Mouse (Mus musculus) spleen, postnatal 14 days (tissue): ENCODE measurements around the gene H2-Ab1.

Experiments
- DNase-seq, 2 experiments: peaks; one replicate each; pipeline ENCODE4 v3.0.0; 2021 to 2022; ENCODE audit warnings: low spot score in 2 of 2

The H2-Ab1 gene

DNA sequence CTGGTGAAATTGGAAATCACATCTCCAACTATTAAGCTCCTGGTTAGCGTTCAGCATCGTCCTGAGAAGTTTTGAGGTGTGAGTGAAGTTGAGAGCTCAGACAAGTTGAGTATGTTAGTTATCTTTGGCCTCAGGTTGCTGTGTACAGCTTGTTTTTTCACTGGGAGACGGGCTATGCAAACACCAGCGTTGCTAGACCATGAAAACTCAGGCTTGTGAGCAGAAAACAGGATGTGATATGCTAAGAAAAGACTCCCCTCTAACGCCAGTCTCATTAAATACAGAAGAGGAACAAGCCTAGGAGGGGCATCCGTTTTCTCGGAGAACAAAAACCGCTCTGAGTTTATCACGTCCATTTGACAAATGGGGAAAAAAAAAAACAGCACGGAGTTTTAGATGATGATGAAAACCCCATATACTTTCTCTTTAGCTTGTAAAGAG lies 17.9 kb upstream of the H2-Ab1 start:
- DNase-seq = no peak

DNA sequence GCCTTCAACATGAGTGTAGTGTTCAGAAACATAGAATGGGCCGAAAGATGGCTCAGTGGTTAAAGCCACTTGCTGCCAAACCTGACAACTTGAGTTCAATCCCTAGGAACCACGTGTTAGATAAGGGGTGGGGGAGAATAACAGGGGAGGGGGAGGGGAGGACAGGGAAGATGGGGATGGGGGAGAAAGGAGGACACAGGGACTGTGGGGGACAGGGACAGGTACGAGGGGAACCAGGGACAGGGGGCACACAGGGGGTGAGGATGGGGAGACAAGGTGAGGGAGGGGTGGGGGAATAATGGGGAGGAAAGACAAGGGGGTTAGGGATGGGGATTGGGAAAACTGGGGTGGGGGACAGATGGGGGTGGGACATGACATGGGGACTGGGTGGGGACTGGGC lies 17.1 kb upstream of the H2-Ab1 start:
- DNase-seq = no peak

DNA sequence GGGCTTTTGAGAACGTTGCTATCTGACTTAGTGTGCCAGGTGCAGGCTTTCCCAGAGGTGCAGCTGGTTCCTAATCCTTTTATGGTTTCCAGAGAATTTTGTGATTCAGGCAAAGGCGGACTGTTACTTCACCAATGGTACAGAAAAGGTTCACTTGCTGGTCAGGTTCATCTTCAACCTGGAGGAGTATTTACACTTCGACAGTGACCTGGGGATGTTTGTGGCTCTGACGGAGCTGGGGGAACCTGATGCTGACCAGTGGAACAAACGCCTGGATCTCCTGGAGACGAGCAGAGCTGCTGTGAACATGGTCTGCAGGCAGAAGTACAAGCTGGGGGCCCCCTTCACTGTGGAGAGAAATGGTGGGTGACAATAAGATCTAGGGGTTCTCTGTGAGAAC lies 16.6 kb upstream of the H2-Ab1 start:
- DNase-seq = no peak

DNA sequence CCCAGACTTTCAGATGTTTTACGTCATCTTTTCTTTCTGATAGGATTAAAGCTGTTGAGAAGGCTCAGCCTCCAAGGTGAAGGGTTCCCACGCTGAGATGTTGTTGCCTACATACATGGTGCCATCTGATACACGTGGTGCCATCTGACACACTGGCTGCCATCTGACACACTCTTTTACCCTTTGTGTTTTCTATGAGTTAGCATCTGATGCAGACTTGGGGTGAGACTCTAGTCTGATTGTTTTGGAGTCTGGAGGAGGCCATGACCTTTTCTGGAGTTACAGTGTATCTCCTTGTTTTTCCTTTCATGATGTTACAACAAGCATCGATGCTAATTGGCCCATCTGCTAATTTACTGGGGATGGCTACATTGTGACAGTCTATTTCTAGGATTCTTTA lies 12.8 kb upstream of the H2-Ab1 start:
- no peak for DNase-seq

DNA sequence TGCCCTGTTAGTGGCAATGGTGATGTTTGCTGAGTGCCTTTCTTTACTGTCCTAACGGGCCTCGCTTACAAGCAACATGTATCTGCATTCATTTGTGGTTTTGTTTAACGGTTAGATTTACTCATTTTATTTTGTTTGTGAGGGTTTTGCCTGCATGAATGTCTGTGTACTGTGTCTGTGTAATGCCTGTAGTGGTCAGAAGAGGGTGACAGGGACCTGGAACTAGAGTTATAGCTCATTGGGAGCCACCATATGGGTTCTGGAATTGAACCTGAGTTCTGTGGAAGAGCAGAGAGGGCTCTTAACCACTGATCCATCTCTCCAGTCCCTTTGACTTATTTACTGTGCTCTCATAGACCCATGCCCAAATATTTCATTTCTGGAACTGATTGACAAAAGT lies 10.4 kb upstream of the H2-Ab1 start:
- no peak for DNase-seq

GRCm38 (mm10) chr17:34248764-34249163 lies 8.7 kb upstream of the H2-Ab1 start:
- no peak for DNase-seq

DNA sequence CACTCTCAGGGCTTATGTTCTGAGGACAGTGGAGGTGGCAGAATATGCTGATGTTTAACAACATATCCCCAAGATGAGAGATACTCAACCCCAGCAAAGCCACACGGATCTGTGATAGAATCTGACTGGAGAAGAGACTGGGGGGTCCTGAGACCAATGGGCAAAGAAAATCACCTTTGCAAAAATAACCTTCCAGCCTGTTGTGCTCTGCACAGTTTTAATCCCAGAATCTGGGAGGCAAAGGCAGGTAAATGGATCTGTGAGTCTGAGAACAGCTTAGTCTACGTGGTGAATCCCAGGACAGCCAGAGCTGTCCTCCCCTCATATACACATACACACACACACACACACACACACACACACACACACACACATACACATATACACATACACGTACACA lies 8.1 kb upstream of the H2-Ab1 start:
- DNase-seq = no peak

DNA sequence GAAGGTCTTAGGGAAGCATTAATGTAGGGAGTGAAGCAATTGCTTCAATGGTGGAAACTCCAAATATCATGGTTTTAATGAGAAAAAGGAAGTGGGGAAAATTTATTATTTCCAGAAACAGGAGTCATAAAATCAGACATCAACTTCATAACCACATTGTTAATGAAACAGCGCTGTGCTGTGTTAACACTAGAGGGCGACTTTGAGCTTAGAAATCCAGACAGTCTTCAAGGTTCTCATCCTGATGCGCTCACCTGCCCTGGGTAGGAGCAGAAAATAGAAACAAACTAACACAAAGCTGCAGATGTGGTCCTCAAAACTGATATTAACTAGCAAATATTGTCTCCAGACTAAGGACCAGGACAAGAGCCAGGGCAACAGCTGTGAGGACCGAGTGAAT lies 7.6 kb upstream of the H2-Ab1 start:
- peak in 1 of 2 experiments; percentile 43 for DNase-seq

DNA sequence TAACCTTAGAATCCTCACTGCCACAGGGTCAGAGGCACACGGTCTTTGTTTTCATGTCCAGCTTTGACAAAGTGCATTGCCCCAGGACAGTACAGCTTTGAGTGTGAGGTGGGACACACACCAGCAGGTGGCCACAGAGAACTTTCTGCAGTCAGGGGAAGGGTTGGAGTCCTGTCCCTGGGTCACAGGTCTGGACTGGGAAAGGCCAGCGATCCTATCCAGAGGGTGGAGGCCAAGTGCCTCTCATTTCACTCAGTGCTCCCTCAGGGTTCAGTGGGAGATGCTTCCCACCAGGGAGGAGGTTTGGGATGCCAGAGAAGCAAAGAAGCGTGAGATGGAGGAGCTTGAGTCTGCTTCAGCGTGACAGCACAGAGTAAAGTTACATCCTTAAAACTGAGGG lies 5.8 kb upstream of the H2-Ab1 start:
- DNase-seq = no peak

GRCm38 (mm10) chr17:34256501-34256900 lies 988 bp upstream of the H2-Ab1 start:
- no peak for DNase-seq

DNA sequence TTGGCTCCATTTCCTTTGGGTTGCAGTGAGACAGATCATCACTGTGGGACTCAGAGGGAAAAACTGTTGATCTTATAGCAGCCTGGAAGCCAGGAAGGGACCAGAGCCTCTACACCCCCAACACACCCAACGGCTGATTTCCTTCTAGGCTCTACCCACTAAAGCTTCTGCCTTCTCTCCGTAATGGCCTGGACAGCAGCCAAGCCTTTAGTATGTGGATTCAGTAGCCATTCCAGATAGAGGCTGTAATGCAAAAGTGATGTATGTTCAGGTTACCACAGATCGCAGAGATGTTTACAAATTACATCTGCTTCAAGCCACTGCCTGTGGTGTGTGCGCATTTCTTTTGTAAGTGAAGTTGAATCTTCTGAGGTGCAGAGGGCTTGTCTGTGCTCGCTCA lies 3.1 kb downstream of the H2-Ab1 start:
- no peak for DNase-seq

GRCm38 (mm10) chr17:34261502-34261901 lies 4.0 kb downstream of the H2-Ab1 start:
- peak; percentile 28 to 50 for DNase-seq

DNA sequence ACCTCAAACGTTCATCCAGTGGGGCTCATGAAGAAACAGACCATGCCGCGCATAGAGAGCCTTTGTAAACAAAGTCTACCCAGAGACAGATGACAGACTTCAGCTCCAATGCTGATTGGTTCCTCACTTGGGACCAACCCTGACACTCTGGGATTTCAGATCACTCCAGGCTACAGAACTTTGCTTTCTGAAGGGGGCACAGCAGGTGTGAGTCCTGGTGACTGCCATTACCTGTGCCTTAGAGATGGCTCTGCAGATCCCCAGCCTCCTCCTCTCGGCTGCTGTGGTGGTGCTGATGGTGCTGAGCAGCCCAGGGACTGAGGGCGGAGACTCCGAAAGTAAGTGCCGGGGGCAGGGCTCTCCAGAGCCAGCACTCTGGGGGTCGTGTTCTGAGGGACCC lies 5.6 kb downstream of the H2-Ab1 start:
- peak; percentile 47 to 71 for DNase-seq

DNA sequence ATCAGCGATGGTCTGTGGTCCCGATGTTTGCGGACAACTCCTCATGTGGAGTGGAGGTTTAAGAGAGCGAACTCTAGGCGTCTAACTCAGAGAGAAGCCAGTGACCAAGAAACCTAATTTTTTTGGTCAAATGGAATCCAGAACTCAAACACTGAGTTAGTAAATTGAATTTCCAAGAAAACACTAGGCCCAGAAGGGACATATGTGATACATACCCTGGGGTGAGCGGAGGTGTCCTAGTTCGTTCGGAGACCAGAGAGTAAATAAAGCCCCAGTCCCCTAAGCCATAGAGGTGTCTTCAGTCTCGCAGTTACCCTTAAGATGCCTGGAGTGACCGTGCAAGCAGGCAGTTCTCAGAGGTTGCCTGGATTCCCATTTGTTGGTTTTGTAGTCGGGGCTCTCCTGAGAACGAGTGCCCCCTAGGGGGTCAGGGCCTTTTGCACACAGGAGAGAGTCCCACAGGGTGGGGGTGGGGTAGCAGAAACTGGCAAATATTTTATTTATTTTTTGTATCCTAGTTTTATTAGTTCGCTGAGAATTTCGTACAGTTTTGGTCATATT lies 6.4 kb downstream of the H2-Ab1 start:
- DNase-seq = peak in 1 of 2 experiments; percentile 51

DNA sequence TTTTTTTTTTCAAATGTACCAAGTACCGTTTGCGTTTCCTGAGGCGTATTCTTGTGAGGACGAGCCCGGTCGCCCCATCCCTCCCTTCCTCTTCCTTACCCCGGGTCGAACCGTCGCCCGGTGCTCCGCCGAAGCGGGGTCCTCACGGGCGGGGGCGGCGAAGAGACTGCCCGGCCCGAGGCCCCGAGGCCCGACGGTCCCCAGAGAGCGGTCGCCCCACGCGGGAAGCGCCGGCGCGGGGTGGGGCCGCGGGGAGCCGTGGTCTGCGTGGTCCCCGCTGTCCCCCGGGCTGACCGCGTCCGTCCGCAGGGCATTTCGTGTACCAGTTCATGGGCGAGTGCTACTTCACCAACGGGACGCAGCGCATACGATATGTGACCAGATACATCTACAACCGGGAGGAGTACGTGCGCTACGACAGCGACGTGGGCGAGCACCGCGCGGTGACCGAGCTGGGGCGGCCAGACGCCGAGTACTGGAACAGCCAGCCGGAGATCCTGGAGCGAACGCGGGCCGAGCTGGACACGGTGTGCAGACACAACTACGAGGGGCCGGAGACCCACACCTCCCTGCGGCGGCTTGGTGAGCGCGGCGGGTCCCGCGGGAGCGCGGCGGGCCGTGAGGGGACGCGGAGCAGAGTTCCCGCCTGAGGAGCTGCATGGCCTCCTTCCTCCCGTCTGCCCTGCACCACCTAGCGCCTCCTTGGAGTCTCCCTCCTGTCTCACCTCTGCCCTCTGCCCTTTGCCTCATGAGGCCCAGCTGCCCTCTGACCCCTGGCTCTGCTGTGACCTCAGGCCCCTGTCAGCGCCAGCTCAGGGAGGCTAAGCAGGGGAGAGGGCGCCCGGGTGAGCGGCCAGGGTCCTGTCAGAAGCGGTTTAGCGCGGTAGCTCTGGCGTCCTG lies 7.2 kb downstream of the H2-Ab1 start:
- peak in 1 of 2 experiments; percentile 17 for DNase-seq

- DNase-seq = no peak
These were observed 10.8 kb downstream of the H2-Ab1 start for GRCm38 (mm10) chr17:34268262-34268661.

DNA sequence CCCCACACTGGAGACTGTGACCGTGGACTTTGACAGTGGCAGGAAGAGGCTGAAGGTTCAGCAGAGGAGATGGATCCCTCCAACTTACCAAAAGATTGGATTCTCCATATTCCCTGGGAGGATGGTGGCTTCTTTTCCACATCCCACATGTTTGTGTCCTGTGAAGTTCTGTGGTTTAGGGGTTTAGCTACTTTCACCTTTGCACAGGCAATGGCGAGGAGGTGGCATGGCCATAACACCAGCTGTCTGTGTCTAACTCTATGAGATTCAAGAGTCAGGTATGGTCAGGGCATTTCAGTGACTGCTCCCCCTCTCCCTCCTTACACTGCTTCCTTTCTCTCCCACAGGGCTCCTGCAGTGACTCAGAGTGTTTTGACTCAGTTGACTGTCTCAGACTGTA lies 11.3 kb downstream of the H2-Ab1 start:
- DNase-seq = no peak

DNA sequence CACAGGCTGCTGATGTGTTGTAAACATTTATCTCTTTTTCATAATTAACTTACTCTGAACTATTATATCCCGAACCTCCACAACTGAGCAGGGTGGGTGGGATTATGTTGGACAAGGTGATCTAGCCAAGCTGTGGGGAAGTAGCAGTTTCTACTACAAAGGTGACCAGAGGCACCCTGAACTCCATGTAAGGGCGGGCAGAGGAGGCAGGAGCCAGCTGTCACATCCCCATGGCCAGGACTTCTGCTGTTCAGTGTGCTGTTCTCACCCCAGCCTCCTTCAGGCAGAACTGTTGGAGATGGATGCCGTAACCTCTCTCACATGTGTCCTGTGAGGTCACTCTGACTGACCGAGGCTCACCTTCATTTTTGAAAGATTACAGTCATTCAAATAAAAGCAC lies 12.3 kb downstream of the H2-Ab1 start:
- DNase-seq = no peak

DNA sequence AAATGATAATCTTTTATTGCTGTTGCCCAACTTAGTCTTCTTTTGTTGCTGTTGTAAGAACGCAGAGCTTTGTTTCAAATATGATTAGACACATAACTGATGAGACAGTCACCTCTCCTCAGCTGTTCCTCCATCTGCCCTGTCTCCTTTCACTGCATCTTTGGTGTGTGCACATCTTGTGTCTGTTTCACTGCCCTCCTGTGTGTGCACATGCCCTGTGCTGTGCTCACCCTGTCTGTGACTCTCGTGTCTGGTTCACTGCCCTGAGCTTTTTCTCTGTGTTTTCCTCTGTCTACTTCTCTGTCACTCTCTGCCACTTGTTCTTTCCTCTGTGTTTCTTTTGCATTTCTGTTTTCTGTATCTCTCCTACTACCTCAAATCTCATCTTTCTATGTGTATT lies 12.7 kb downstream of the H2-Ab1 start:
- no peak for DNase-seq

DNA sequence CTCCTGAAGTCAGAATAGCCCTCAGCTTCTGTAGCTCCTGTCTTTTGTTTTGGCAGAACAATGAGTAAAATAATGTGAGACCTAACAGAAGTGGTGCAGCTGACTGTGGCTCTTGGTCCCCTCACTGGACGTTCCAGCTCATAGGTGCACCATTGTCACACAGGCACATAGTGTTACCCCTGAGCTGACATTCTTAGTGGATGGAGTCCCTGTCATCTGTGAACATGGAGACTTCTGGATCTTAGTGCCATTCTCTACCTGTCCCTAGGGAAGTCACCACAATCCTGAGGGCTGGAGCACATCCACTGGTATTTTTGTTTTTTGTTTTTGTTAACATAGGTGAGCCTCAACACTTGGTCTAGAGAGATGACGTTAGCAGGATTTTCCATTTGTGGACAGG lies 13.5 kb downstream of the H2-Ab1 start:
- DNase-seq = no peak

DNA sequence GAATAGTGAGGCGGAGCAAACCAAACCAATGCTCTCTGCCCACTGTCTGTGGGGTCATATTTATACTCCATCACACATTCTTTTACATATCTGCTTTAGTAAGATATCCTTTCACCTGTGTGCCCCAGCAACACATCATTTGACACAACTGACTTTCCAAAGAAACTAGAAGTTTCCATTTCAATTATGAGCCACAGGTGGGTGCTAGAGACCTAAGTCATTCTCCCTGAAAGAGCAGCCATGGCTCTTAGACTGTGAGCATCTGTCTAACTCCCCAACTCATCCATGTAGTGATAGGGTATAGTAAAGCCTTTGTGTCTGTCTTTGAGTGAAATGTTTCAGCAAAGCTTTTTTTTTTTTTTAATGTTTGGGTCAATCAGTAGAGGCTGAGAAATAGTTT lies 14.6 kb downstream of the H2-Ab1 start:
- DNase-seq = no peak

DNA sequence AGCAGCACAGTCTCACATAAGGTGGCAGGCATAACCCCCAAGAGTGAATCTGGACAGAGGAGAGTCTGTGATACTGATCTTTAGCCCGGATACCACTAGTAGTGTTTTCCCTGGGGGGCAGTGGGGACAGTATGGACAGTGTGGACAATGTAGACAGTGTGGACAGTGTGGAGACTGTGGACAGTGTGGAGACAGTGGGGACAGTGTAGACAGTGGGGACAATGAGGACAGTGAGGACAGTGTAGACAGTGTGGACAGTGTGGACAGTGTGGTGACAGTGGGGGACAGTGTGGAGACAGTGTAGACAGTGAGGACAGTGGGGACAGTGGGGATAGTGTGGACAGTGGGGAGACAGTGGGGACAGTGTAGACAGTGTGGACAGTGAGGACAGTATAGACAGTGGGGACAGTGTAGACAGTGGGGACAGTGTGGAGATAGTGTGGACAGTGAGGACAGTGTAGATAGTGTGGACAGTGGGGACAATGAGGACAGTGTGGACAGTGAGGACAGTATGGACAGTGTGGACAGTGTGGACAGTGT lies 23.1 kb downstream of the H2-Ab1 start:
- DNase-seq = no peak

DNA sequence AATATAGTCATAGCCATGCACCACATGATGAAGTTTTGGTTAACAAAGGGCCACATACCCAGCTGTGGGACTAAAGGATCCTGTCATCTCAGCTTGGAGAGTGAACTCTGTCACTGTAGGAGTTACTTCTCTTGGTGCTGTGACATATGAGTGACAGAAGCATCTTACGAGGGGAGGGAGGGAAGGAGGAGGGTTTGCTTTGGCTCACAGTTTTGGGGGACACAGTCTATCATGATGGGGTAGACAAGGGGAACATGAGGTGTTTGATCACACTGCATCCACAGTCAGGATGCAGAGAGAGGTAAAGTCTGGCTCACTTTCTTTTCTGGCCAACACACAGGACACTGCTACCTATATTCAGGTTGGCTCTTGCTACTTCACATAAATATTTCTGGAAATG lies 24.3 kb downstream of the H2-Ab1 start:
- no peak for DNase-seq
